Mouse (Mus musculus) E14TG2a.4 (cell line): ENCODE measurements around the gene Pigg.

ENCODE experiments used
- H3K27me3 ChIP-seq: 2 replicates; pipeline ENCODE4 v1.6.1; 2014; ENCODE audit warnings: low read length, control low read depth; ENCODE audit not compliant: insufficient read depth
- H3K36me3 ChIP-seq: 2 replicates; pipeline ENCODE4 v1.6.1; 2014; ENCODE audit warnings: low read length, control low read depth; ENCODE audit not compliant: insufficient read depth
- H3K4me1 ChIP-seq: replicated peaks from 2 replicates; pipeline ENCODE4 v1.6.1; 2014; ENCODE audit warnings: low read depth, low read length, control low read depth
- H3K4me3 ChIP-seq: replicated peaks from 2 replicates; pipeline ENCODE4 v1.5.1; 2014; ENCODE audit warnings: mild to moderate bottlenecking, low read length
- H3K9me3 ChIP-seq: 2 replicates; pipeline ENCODE4 v1.6.1; 2014; ENCODE audit warnings: low read length, control low read depth
- CTCF ChIP-seq: conservative IDR thresholded peaks from 2 replicates; pipeline ENCODE4 v1.5.1; 2014; ENCODE audit warnings: low read length
- NANOG ChIP-seq: IDR thresholded peaks from 2 replicates; pipeline ENCODE4 v1.6.1; 2014; ENCODE audit warnings: borderline replicate concordance, low read length, mixed read lengths
- POU5F1 ChIP-seq: IDR thresholded peaks from 2 replicates; pipeline ENCODE4 v1.6.1; 2014; ENCODE audit warnings: low read length, borderline replicate concordance

Gene Pigg

GRCm38 (mm10) chr5:108385632-108386031 lies 73.2 kb downstream of the Pigg start:
- Histone ChIP-seq H3K36me3 (no peaks in the 10 kb centered on the region), H3K4me3 (no peak overlapping the region), H3K4me1 (no peaks in the 10 kb centered on the region), H3K27me3 (peaks cover 42% of the 10 kb centered on the region), H3K9me3 (no peaks in the 10 kb centered on the region)
- TF ChIP-seq POU5F1 = no peak
- TF ChIP-seq CTCF = no peak
- no peak for TF ChIP-seq NANOG

GRCm38 (mm10) chr5:108386449-108386848 lies 74.0 kb downstream of the Pigg start:
- peaks cover 42% of the 10 kb centered on the region for H3K27me3 ChIP-seq
- no peaks in the 10 kb centered on the region for H3K4me1 ChIP-seq
- H3K36me3 ChIP-seq = no peaks in the 10 kb centered on the region
- TF ChIP-seq POU5F1 (no peak), CTCF (no peak), NANOG (no peak)
- no peak overlapping the region for H3K4me3 ChIP-seq
- no peaks in the 10 kb centered on the region for H3K9me3 ChIP-seq

- Histone ChIP-seq H3K4me3 (peak within 1 kb of the TSS; percentile 26), H3K36me3 (no peaks in the 10 kb centered on the region), H3K9me3 (no peaks in the 10 kb centered on the region), H3K4me1 (no peaks in the 10 kb centered on the region), H3K27me3 (peaks cover 42% of the 10 kb centered on the region)
- TF ChIP-seq POU5F1 (no peak), CTCF (no peak), NANOG (no peak)
These were observed 75.8 kb downstream of the Pigg start, which contains the start of gene Pde6b for GRCm38 (mm10) chr5:108388201-108388600. Gene Pde6b, plus strand, starts transcription at chr5:108388391.

GRCm38 (mm10) chr5:108389744-108390143 lies 77.3 kb downstream of the Pigg start:
- Histone ChIP-seq H3K4me3 (no peak overlapping the region), H3K27me3 (peaks cover 42% of the 10 kb centered on the region), H3K36me3 (no peaks in the 10 kb centered on the region), H3K4me1 (no peaks in the 10 kb centered on the region), H3K9me3 (no peaks in the 10 kb centered on the region)
- TF ChIP-seq CTCF (no peak), POU5F1 (no peak), NANOG (no peak)
